Mouse (Mus musculus) gastrocnemius, postnatal 25 days (tissue): Measurements from ENCODE around the gene Cenpj. TPM values are rescaled to one million over a fixed set of nuclear protein-coding genes. Genes with fewer than 3 reads are reported as not detected.

Source experiments
- DNase-seq: peaks from one replicate; pipeline ENCODE4 v3.0.0; 2022
- total RNA-seq, 2 experiments: library from RNA; stranded (reverse); gene quantifications; 1 replicate in 1 of 2; 2 replicates in 1 of 2; pipeline ENCODE4 v1.2.3; 2021

Gene Cenpj
- total RNA-seq, 2 experiments from 2014 or later: 1.5 to 1.6 TPM

DNA sequence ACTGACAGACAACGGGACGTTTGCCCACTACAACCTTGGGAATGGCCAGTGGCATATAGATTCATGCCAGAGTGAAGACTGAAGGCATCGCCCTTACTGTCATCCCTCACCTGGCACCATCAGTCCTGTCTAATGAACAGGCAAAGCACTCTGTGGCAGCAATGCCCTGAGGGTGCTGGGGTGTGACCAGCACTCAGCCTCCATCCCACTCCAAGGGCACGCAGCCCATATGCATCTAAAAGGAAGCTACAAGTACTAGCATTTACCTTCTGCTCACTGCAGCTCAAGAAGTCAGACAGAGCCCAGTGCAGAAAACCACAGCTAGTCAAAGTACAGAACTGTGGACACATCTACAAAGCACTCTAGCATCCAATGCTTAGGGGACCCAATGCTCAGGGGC, 29.7 kb downstream of the Cenpj start:
- no peak for DNase-seq

DNA sequence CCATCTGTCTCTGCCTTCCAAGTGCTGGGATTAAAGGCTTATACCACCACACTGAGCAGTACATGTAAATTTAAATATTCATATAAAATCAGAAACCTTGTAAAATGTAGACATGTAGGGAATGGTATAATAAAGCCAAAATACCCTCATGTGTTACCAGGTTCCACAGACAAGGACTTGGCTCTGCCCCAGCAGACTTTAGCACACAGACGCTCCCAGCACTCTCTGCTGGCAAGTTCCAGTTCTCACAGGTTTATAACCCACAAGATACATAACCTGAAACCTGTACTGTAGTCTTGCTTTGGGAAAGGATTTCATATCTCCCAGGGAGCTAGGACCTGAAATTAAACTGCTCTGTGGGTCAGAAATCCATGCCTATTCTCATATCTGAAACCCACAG, 30.3 kb downstream of the Cenpj start:
- DNase-seq: no peak

DNA sequence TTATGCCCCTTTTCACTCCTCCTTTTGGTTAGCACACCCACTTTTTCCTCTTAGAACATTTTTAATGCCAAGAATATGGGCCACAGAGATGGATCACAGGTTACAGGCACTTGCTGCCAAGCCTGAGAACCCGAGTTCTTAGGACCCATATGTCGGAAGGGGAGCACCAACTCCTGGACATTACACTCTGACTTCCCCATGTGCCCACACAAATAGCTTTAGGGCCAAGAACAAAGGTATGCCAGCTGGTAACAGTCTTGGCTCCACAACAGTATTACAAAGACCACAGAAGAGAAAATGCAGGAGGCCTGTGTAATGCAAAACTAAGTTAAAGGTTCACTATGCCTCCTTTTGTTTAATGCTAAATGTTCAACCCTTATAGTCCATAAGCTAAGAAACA, 44.4 kb downstream of the Cenpj start:
- no peak for DNase-seq

DNA sequence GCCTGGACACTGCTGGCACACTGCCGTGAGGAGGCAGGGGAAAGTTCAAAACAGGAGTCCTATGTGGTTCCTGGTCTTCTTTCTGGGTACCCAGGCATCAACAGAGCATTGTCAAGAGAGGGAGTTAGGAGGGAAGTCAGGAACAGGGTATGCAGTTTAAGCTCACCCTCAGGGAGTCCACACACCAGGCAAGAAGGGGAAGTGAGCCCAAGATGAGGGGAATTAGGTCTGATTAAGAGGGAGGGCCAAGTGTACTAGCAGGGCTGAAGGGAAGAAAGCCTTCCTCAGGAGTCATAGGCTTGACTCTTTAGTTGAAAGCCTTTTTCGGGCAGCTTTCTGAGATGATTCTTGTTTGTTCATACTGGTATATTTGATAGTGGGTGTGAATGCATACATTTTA, 60.5 kb downstream of the Cenpj start:
- no peak for DNase-seq

- no peak for DNase-seq
Observed at GRCm38 (mm10) chr14:56512084-56512483, 63.1 kb downstream of the Cenpj start.

GRCm38 (mm10) chr14:56506743-56507142, 68.5 kb downstream of the Cenpj start:
- no peak for DNase-seq

GRCm38 (mm10) chr14:56502407-56502806, 72.8 kb downstream of the Cenpj start:
- no peak for DNase-seq

GRCm38 (mm10) chr14:56489806-56490205, 85.4 kb downstream of the Cenpj start:
- DNase-seq: no peak

Other genes with a start within 250 kb of the Cenpj start
- gene Atp12a, start 210.4 kb downstream of the Cenpj start, total RNA-seq: not detected
- gene Rnf17, start 172.8 kb downstream of the Cenpj start, total RNA-seq: not detected
- gene Parp4, start 194 bp upstream of the Cenpj start, total RNA-seq: 10 to 100 TPM in 1 of 2 experiments, 1 to 10 TPM in 1; 9.9 to 10.5 TPM
- 10 to 100 TPM; 10.8 to 14.8 TPM for gene Mphosph8, start 92.8 kb upstream of the Cenpj start, total RNA-seq
- 1 to 10 TPM; 7.5 to 9.9 TPM for gene Pspc1, start 202.9 kb upstream of the Cenpj start, total RNA-seq
- 10 to 100 TPM; 14.2 to 14.6 TPM for gene Zmym5, start 236.3 kb upstream of the Cenpj start, total RNA-seq